Mouse (Mus musculus) erythroblast, embryonic 14.5 days (primary cell): ENCODE results near the gene Epc2.

Source experiments
- GATA1 ChIP-seq: IDR thresholded peaks from 2 replicates; pipeline ENCODE4 v1.6.1; 2012; ENCODE audit warnings: low read length, inconsistent platforms, mixed read lengths
- TAL1 ChIP-seq: IDR thresholded peaks from 3 replicates; pipeline ENCODE4 v1.6.1; 2012; ENCODE audit warnings: low read length, inconsistent platforms, mixed read lengths

DNA sequence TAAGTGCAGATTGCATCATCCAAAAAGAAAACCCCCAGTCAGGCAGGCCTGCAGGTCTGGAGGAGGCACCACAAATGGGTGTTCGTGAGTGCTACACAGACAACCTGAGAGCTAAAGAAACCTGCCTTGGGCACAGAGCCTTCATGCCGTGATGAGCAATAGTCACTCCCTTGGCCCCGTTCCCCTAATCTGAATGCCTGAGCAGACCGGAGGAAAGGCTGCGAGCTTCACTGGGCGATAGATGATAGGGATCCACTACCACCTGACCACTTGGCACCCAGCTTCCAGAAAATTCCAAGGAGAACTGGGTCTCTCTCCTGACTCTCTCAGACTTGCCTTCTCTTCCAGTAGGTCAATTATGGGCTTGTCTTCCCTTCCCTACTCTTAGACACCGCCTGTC is 143.6 kb downstream of the Epc2 start:
- TF ChIP-seq TAL1: no peak
- TF ChIP-seq GATA1: no peak
